Mouse (Mus musculus) midbrain, embryonic 13.5 days (tissue): ENCODE measurements around the gene Scrn2. TPM values are rescaled to one million over a fixed set of nuclear protein-coding genes. Genes with fewer than 3 reads are reported as not detected.
A peak's percentile ranks its signal among the peaks of the same experiment; 100 is the strongest.

Experiments used
- ATAC-seq: fragments of 200-750 bp; cut with Nextera tagmentation; 2 replicates; pipeline ENCODE4 v1.8.0; 2017; ENCODE audit warnings: mild to moderate bottlenecking, moderate TSS enrichment, moderate library complexity
- H3K27ac ChIP-seq: fragments of 300-500 bp; sonication (generic); 2 replicates; pipeline ENCODE4 v1.5.1; 2015; ENCODE audit warnings: inconsistent platforms, mild to moderate bottlenecking, moderate library complexity
- H3K27me3 ChIP-seq: fragments of 300-500 bp; sonication (generic); 2 replicates; pipeline ENCODE4 v1.6.1; 2015; ENCODE audit warnings: mild to moderate bottlenecking, inconsistent platforms
- H3K36me3 ChIP-seq: fragments of 300-500 bp; sonication (generic); 2 replicates; pipeline ENCODE4 v1.6.1; 2015; ENCODE audit warnings: mild to moderate bottlenecking, inconsistent platforms
- H3K4me1 ChIP-seq: fragments of 300-500 bp; sonication (generic); replicated peaks from 2 replicates; pipeline ENCODE4 v1.6.1; 2015; ENCODE audit warnings: inconsistent platforms
- H3K4me2 ChIP-seq: fragments of 300-500 bp; sonication (generic); replicated peaks from 2 replicates; pipeline ENCODE4 v1.6.1; 2015; ENCODE audit warnings: moderate library complexity, mild to moderate bottlenecking, inconsistent platforms
- H3K4me3 ChIP-seq: fragments of 300-500 bp; sonication (generic); replicated peaks from 2 replicates; pipeline ENCODE4 v1.5.1; 2015; ENCODE audit warnings: mild to moderate bottlenecking, inconsistent platforms
- H3K9ac ChIP-seq: fragments of 300-500 bp; sonication (generic); replicated peaks from 2 replicates; pipeline ENCODE4 v1.6.1; 2015; ENCODE audit warnings: mild to moderate bottlenecking, inconsistent platforms
- H3K9me3 ChIP-seq: fragments of 300-500 bp; sonication (generic); 2 replicates; pipeline ENCODE4 v1.6.1; 2016; ENCODE audit warnings: mild to moderate bottlenecking, inconsistent platforms
- WGBS: fragments of 180-500 bp; shearing (Covaris S2); methylation state at CpG from one replicate; pipeline ENCODE4 v1.1.7; 2015; 5-methylcytosine and 5-hydroxymethylcytosine counted together
- polyA plus RNA-seq: library from polyadenylated mRNA; unstranded; fragments of >200 nt; fragmentation: Nextera tagmentation; extraction: Ambion mirVana; gene quantifications from 2 replicates; pipeline ENCODE4 v1.2.1, GENCODE M21; 2015

Gene Scrn2
- polyA plus RNA-seq = 18.4 and 18.6 TPM in 2 replicates

- peaks cover 6% of the 10 kb centered on the region for H3K27me3 ChIP-seq
- H3K9ac ChIP-seq = peak within 1 kb of the TSS; percentile 80
- peaks cover 23% of the 10 kb centered on the region for H3K4me1 ChIP-seq
- H3K4me3 ChIP-seq = peak within 1 kb of the TSS; percentile 68
- H3K9me3 ChIP-seq = no peaks in the 10 kb centered on the region
- WGBS = 1% methylated on average over 25 of the region's 25 CpGs
- H3K27ac ChIP-seq = peak within 1 kb of the TSS; percentile 75
- H3K4me2 ChIP-seq = peak within 1 kb of the TSS; percentile 69
- H3K36me3 ChIP-seq = 0 out of 2 replicates have a peak, but pooled peaks cover 5% of the 10 kb centered on the region
- ATAC-seq = peak; percentile 73
These were observed at the start of gene Scrn2 for GRCm38 (mm10) chr11:97029686-97030417. Gene Scrn2 (plus strand): TSS chr11:97029938.

GRCm38 (mm10) chr11:96980021-96980420 is 49.7 kb upstream of the Scrn2 start:
- 80% methylated on average over 5 of the region's 5 CpGs for WGBS

DNA sequence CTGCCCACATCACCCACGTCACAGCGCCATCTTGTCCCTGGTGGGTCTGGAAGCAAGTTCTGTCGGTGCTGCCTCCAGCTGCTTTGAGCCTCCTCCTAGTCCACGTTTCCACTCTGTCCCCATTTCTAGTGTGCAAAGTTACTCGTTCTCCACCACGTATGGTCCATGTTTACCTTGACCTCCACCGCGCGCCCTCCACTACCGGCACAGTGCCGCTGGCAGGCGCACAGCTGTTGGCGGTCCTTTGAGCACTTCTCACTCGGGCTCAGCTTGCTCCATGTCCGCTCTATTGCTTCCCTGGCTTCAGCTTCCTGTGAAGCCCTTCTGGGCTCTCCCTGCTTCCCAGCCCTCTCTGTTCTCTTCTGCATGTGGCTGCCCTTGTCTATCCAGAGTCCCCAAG is 48.3 kb upstream of the Scrn2 start:
- Histone ChIP-seq H3K4me3 (no peak overlapping the region), H3K9ac (peak overlapping the region; percentile 28; the same call in 1 of the 2 replicates), H3K36me3 (no peaks in the 10 kb centered on the region), H3K27ac (no peak overlapping the region), H3K27me3 (peaks cover 36% of the 10 kb centered on the region), H3K4me1 (peaks cover 17% of the 10 kb centered on the region), H3K4me2 (no peak overlapping the region), H3K9me3 (no peaks in the 10 kb centered on the region)
- ATAC-seq = no peak
- WGBS = 77% methylated on average over 15 of the region's 15 CpGs

More at GRCm38 (mm10) chr11:96980021-96980420, 49.7 kb upstream of the Scrn2 start:
- Histone ChIP-seq H3K4me2 (no peak overlapping the region), H3K27me3 (peaks cover 22% of the 10 kb centered on the region), H3K4me1 (peaks cover 31% of the 10 kb centered on the region), H3K9me3 (no peaks in the 10 kb centered on the region), H3K4me3 (no peak overlapping the region), H3K27ac (no peak overlapping the region), H3K9ac (no peak overlapping the region), H3K36me3 (no peaks in the 10 kb centered on the region)
- ATAC-seq = no peak

- ATAC-seq = no peak
- Histone ChIP-seq H3K4me3 (no peak overlapping the region), H3K36me3 (no peaks in the 10 kb centered on the region), H3K27ac (no peak overlapping the region), H3K9ac (peak overlapping the region; percentile 25; the same call in 1 of the 2 replicates), H3K27me3 (peaks cover 45% of the 10 kb centered on the region), H3K4me2 (0 out of 2 replicates have a peak overlapping the region, but pooled peaks have one; percentile 10), H3K4me1 (peaks cover 15% of the 10 kb centered on the region), H3K9me3 (no peaks in the 10 kb centered on the region)
- WGBS = 2% methylated on average over 7 of the region's 7 CpGs
These were observed 47.4 kb upstream of the Scrn2 start for GRCm38 (mm10) chr11:96982355-96982754.

DNA sequence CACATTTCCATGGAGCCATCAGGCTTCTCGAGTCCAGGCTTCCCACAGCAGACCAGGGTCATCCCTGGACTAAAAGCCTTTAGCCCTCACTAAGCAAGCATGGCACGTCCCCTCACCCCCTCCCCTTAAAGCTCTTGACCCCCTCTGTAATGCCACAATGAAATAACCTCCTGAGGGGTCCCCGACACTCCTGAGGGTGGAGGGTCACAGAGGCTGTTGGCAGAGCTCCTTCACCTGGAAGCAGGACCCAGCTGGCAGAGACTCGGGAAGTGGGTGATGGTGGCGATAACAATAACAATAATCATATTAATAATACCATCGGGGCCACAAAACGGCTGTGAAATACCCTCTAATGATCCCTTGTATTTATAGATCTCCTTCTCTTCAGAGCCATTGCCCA is 46.9 kb upstream of the Scrn2 start, which contains the start of gene Sp2:
Sp2 (minus strand) TSS at position 101 of the 400 bp plus-strand sequence.
- no peak within 1 kb of the TSS for H3K27ac ChIP-seq
- peak within 1 kb of the TSS; percentile 25; the same call in 1 of the 2 replicates for H3K9ac ChIP-seq
- H3K4me3 ChIP-seq = no peak within 1 kb of the TSS
- no peaks in the 10 kb centered on the region for H3K36me3 ChIP-seq
- WGBS = 81% methylated on average over 7 of the region's 7 CpGs
- 0 out of 2 replicates have a peak within 1 kb of the TSS, but pooled peaks have one; percentile 10 for H3K4me2 ChIP-seq
- H3K4me1 ChIP-seq = peaks cover 20% of the 10 kb centered on the region
- H3K27me3 ChIP-seq = peaks cover 50% of the 10 kb centered on the region
- no peaks in the 10 kb centered on the region for H3K9me3 ChIP-seq
- ATAC-seq = no peak

DNA sequence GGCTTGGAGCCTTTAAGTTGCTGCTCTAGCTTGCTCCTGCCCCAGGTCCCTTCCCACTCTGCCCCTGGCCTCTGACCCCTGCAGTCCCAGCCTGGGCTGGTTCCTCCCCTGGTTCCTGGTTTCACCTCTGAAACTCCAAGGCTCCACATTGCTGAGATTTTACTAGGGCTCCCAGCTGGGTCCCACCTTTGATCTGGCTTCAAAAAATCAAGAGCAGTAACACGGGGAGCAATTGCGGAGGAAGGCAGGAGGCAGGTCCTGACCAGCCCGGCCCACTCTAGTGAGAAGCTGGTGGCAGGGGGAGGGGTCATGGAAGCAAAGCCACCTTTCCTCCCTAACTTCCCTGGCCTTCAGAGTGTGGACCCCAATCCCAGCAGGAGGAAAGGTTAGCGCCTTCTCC is 44.8 kb upstream of the Scrn2 start:
- ATAC-seq = no peak
- WGBS = 15% methylated on average over 4 of the region's 4 CpGs
- no peaks in the 10 kb centered on the region for H3K36me3 ChIP-seq
- H3K4me3 ChIP-seq = no peak overlapping the region
- H3K27ac ChIP-seq = no peak overlapping the region
- H3K9me3 ChIP-seq = no peaks in the 10 kb centered on the region
- no peak overlapping the region for H3K4me2 ChIP-seq
- peaks cover 59% of the 10 kb centered on the region for H3K27me3 ChIP-seq
- no peak overlapping the region for H3K9ac ChIP-seq
- peaks cover 19% of the 10 kb centered on the region for H3K4me1 ChIP-seq

DNA sequence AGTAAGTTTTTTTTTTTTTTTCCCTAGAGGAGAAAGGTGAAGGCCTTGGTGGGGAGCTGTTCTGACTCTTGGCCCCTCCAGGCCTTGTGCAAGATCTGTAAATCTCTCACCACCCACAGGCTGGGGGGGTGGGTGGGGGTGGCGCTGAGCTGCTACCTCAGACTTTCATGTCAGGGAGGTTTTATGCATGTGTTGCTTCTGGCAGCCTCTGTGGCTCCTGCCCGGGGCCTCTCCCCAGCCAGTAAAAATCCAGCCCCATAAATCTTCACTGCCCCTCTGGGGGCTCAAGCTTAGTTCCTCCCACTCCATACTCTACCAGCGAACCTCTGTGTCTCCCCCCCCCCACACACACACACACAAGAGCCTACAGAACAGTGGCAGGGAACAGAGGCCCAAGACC is 43.3 kb upstream of the Scrn2 start:
- Histone ChIP-seq H3K27me3 (peaks cover 57% of the 10 kb centered on the region), H3K27ac (no peak overlapping the region), H3K4me1 (peaks cover 19% of the 10 kb centered on the region), H3K4me2 (no peak overlapping the region), H3K36me3 (no peaks in the 10 kb centered on the region), H3K9ac (no peak overlapping the region), H3K9me3 (no peaks in the 10 kb centered on the region), H3K4me3 (no peak overlapping the region)
- ATAC-seq = no peak
- 68% methylated on average over 3 of the region's 3 CpGs for WGBS

- Histone ChIP-seq H3K9ac (peak overlapping the region; percentile 48; the same call in 1 of the 2 replicates), H3K27me3 (peaks cover 51% of the 10 kb centered on the region), H3K4me1 (peaks cover 14% of the 10 kb centered on the region), H3K9me3 (no peaks in the 10 kb centered on the region), H3K4me3 (peak overlapping the region; percentile 41), H3K4me2 (peak overlapping the region; percentile 61), H3K36me3 (no peaks in the 10 kb centered on the region), H3K27ac (no peak overlapping the region)
- WGBS = 6% methylated on average over 31 of the region's 31 CpGs
- ATAC-seq = peak; percentile 82
These were observed 41.7 kb upstream of the Scrn2 start for GRCm38 (mm10) chr11:96987873-96988655.

GRCm38 (mm10) chr11:96991501-96991900 is 38.2 kb upstream of the Scrn2 start:
- H3K4me2 ChIP-seq = no peak overlapping the region
- H3K36me3 ChIP-seq = no peaks in the 10 kb centered on the region
- H3K4me1 ChIP-seq = peaks cover 19% of the 10 kb centered on the region
- no peak overlapping the region for H3K4me3 ChIP-seq
- H3K9ac ChIP-seq = no peak overlapping the region
- no peaks in the 10 kb centered on the region for H3K9me3 ChIP-seq
- 79% methylated on average over 5 of the region's 5 CpGs for WGBS
- H3K27me3 ChIP-seq = peaks cover 28% of the 10 kb centered on the region
- no peak overlapping the region for H3K27ac ChIP-seq
- no peak for ATAC-seq

GRCm38 (mm10) chr11:96992722-96993311 is 36.9 kb upstream of the Scrn2 start:
- ATAC-seq = no peak
- Histone ChIP-seq H3K36me3 (no peaks in the 10 kb centered on the region), H3K4me3 (no peak overlapping the region), H3K27me3 (peaks cover 15% of the 10 kb centered on the region), H3K9ac (no peak overlapping the region), H3K27ac (no peak overlapping the region), H3K9me3 (no peaks in the 10 kb centered on the region), H3K4me1 (peaks cover 26% of the 10 kb centered on the region), H3K4me2 (no peak overlapping the region)
- 61% methylated on average over 8 of the region's 8 CpGs for WGBS

- no peak overlapping the region for H3K27ac ChIP-seq
These were observed 34.7 kb upstream of the Scrn2 start for GRCm38 (mm10) chr11:96995031-96995430.

More at GRCm38 (mm10) chr11:96995031-96995430, 34.7 kb upstream of the Scrn2 start:
- Histone ChIP-seq H3K4me1 (peaks cover 19% of the 10 kb centered on the region), H3K36me3 (no peaks in the 10 kb centered on the region), H3K4me3 (no peak overlapping the region), H3K4me2 (no peak overlapping the region), H3K9ac (no peak overlapping the region), H3K9me3 (no peaks in the 10 kb centered on the region), H3K27me3 (peaks cover 17% of the 10 kb centered on the region; the same call in 1 of the 2 replicates)
- WGBS = 35% methylated on average over 5 of the region's 5 CpGs
- ATAC-seq = no peak
